Mouse (Mus musculus) embryonic facial prominence, embryonic 10.5 days (tissue): ENCODE data around the gene Mageb5. TPM values are rescaled to one million over a fixed set of nuclear protein-coding genes. Genes with fewer than 3 reads are reported as not detected.
"Not testable (repeated sequence)": the region's sequence is repeated elsewhere in the genome, so short reads cannot be mapped to it uniquely, and the experiment has no call there.

Experiments
- DNase-seq: peaks from one replicate; pipeline ENCODE4 v3.0.0-alpha.2; 2017; ENCODE audit warnings: low spot score
- H3K27ac ChIP-seq: fragments of 300-500 bp; sonication (generic); replicated peaks from 2 replicates; pipeline ENCODE4 v1.5.1; 2016; ENCODE audit warnings: mild to moderate bottlenecking
- H3K27me3 ChIP-seq: fragments of 300-500 bp; sonication (generic); replicated peaks from 2 replicates; pipeline ENCODE4 v1.6.1; 2016; ENCODE audit warnings: low read depth, mild to moderate bottlenecking; ENCODE audit not compliant: poor library complexity, severe bottlenecking
- H3K36me3 ChIP-seq: fragments of 300-500 bp; sonication (generic); replicated peaks from 2 replicates; pipeline ENCODE4 v1.6.1; 2016; ENCODE audit warnings: mild to moderate bottlenecking, moderate library complexity
- H3K4me1 ChIP-seq: fragments of 300-500 bp; sonication (generic); 2 replicates; pipeline ENCODE4 v1.6.1; 2016
- H3K4me3 ChIP-seq: fragments of 300-500 bp; sonication (generic); 2 replicates; pipeline ENCODE4 v1.5.1; 2016; ENCODE audit warnings: mild to moderate bottlenecking, moderate library complexity
- H3K9me3 ChIP-seq: fragments of 300-500 bp; sonication (generic); 2 replicates; pipeline ENCODE4 v1.6.1; 2016; ENCODE audit warnings: mild to moderate bottlenecking
- WGBS: fragments of 180-500 bp; shearing (Covaris S2); methylation state at CpG from one replicate; pipeline ENCODE4 v1.1.7; 2016; 5-methylcytosine and 5-hydroxymethylcytosine counted together
- polyA plus RNA-seq: library from polyadenylated mRNA; unstranded; fragments of >200 nt; fragmentation: Nextera tagmentation; extraction: Ambion mirVana; gene quantifications from 2 replicates; pipeline ENCODE4 v1.2.1, GENCODE M21; 2016

The Mageb5 gene
- not detected in 2 replicates for polyA plus RNA-seq

DNA sequence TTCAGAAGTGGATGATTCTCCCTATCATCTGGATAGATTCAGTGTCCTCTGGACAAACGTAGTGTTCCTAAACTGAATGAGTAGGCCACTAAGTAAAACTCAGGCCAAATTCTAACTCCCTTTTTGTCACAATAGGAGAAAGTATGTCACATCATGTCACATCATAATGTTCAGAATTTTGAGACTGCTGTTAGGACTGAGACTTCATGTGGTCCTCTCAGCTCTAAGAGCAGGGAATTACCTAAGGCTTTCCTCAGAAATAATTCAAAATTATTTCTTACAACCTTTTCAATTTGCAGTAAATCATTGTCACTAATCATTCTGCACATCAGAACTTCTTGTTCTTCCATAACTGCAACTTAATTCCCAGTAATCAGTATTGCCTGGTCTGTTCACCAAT is at the start of gene Mageb5:
TSS of gene Mageb5 (minus strand) at position 101 of the 400 bp plus-strand sequence.
- not testable (repeated sequence) for H3K36me3 ChIP-seq, H3K4me1 ChIP-seq, H3K27me3 ChIP-seq, H3K4me3 ChIP-seq, DNase-seq, H3K9me3 ChIP-seq, H3K27ac ChIP-seq
- WGBS = 87% methylated on average over 1 of the region's 1 CpGs

DNA sequence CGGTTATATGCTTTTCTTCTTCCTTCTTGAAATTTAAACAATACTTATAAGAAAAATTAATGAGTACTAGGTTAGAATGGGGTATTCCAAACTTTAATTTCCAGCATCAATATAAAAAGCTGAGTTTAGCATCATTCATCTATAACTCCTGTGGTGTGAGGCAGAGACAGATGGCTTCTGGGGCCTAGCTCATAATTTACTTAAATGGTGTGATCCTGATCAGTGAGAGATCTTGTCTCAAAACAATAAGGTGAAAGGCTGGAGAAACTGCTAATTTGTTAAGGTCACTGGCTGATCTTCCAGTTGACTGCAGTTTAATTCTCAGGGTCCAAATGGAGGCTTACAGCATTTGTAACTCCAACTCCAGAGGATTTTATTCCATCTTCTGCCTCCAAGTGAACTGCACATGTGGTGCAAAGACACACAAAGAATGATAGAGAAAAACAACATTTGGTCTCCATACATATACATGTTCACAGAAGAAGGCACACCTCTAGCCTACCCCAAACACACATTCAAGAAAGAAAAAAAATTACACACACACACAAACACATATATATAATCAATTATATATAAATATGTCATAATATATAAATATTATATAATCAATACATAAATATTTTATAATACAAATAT is 23.1 kb downstream of the Mageb5 start:
- H3K36me3 ChIP-seq, H3K4me1 ChIP-seq, DNase-seq, H3K9me3 ChIP-seq, H3K27ac ChIP-seq, H3K27me3 ChIP-seq, H3K4me3 ChIP-seq: not testable (repeated sequence)
- no CpG with 5 or more reads among the region's 1 CpGs for whole genome bisulfite sequencing

Other genes starting within 250 kb of the Mageb5 start
- gene 1700084M14Rik, start 207.1 kb downstream of the Mageb5 start, polyA plus RNA-seq = not detected in 2 replicates
- not detected in 2 replicates for gene Gm14781, start 150.8 kb downstream of the Mageb5 start, polyA plus RNA-seq
- gene Mageb1, start 233.3 kb upstream of the Mageb5 start, polyA plus RNA-seq = not detected in 2 replicates